In genomic region chrX:167103501-167104246, GRCm38 (mm10) we compare ENCODE assay signal across 8 mouse cellular contexts.
A peak's percentile ranks its signal among the peaks of the same experiment; 100 is the strongest.
DNase-seq lines count a peak whose midpoint lies in the region; ATAC-seq lines count a peak whose summit lies in the region.

No protein-coding gene starts in this region.

- H3K4me3 ChIP-seq in kidney, embryonic 16.5 days (ENCODE audit: low read length), result no peak overlapping the region
- H3K4me3 ChIP-seq in brown adipose tissue, adult 24 weeks (ENCODE audit: insufficient read depth, low read depth, low read length), result no peak overlapping the region
- no peak overlapping the region for H3K4me3 ChIP-seq in heart, embryonic 16.5 days (ENCODE audit: low read length)

- H3K27me3 ChIP-seq in kidney, embryonic 16.5 days (ENCODE audit: insufficient read depth, low read length), result peaks cover 50% of the 10 kb centered on the region
- no peaks in the 10 kb centered on the region for H3K27me3 ChIP-seq in heart, embryonic 16.5 days (ENCODE audit: control insufficient read depth, insufficient read depth, low read length)

- no peak overlapping the region for H3K4me2 ChIP-seq in kidney, embryonic 16.5 days (replicated peaks; ENCODE audit: low read depth, low read length)
- H3K4me2 ChIP-seq in heart, embryonic 16.5 days (ENCODE audit: low read depth, low read length), result no peak overlapping the region

- no peaks in the 10 kb centered on the region for H3K9me3 ChIP-seq in kidney, embryonic 16.5 days (ENCODE audit: low read length)
- H3K9me3 ChIP-seq in heart, embryonic 16.5 days (replicated peaks; ENCODE audit: control insufficient read depth, low read length), result no peaks in the 10 kb centered on the region

- 44% methylated on average over 12 of the region's 12 CpGs for WGBS in kidney, embryonic 16.5 days
- 40% methylated on average over 12 of the region's 12 CpGs for WGBS in heart, embryonic 16.5 days

- no peak for DNase-seq in kidney, adult 11 months
- DNase-seq in lung, postnatal 14 days, result peak; percentile 16
- no peak for DNase-seq in adrenal gland, postnatal 25 days
- no peak for DNase-seq in cerebellum, adult 9-11 months
- DNase-seq in kidney, postnatal 25 days, result no peak

- no peak overlapping the region for H3K9ac ChIP-seq in kidney, embryonic 16.5 days (replicated peaks; ENCODE audit: low read length)
- no peak overlapping the region for H3K9ac ChIP-seq in heart, embryonic 16.5 days (ENCODE audit: low read length)

- no peak for ATAC-seq in kidney, embryonic 16.5 days (ENCODE audit: low FRiP score, low TSS enrichment)
- 0 out of 2 replicates have a peak, but pooled peaks have one; percentile 47 for ATAC-seq in heart, embryonic 16.5 days (replicated peaks; ENCODE audit: extremely low read depth, insufficient read depth, low FRiP score)

- no peaks in the 10 kb centered on the region for H3K36me3 ChIP-seq in kidney, embryonic 16.5 days (ENCODE audit: insufficient read depth, low read length)
- H3K36me3 ChIP-seq in heart, embryonic 16.5 days (ENCODE audit: control insufficient read depth, insufficient read depth), result no peaks in the 10 kb centered on the region

- peaks cover 13% of the 10 kb centered on the region; the same call in 1 of the 2 replicates for H3K4me1 ChIP-seq in kidney, embryonic 16.5 days (ENCODE audit: insufficient read depth, low read length)
- H3K4me1 ChIP-seq in brown adipose tissue, adult 24 weeks (ENCODE audit: control insufficient read depth, insufficient read depth, insufficient read length, low read length), result peaks cover 9% of the 10 kb centered on the region; the same call in 1 of the 2 replicates
- H3K4me1 ChIP-seq in heart, embryonic 16.5 days (ENCODE audit: control insufficient read depth, insufficient read depth, low read length), result peaks cover 2% of the 10 kb centered on the region; the same call in 1 of the 2 replicates

- peak overlapping the region; percentile 46 for H3K27ac ChIP-seq in kidney, embryonic 16.5 days (ENCODE audit: low read length)
- peak overlapping the region; percentile 88 for H3K27ac ChIP-seq in brown adipose tissue, adult 24 weeks (replicated peaks; ENCODE audit: low read depth, low read length)
- peak overlapping the region; percentile 74 for H3K27ac ChIP-seq in heart, embryonic 16.5 days (ENCODE audit: low read length)
